In the genomic region with DNA sequence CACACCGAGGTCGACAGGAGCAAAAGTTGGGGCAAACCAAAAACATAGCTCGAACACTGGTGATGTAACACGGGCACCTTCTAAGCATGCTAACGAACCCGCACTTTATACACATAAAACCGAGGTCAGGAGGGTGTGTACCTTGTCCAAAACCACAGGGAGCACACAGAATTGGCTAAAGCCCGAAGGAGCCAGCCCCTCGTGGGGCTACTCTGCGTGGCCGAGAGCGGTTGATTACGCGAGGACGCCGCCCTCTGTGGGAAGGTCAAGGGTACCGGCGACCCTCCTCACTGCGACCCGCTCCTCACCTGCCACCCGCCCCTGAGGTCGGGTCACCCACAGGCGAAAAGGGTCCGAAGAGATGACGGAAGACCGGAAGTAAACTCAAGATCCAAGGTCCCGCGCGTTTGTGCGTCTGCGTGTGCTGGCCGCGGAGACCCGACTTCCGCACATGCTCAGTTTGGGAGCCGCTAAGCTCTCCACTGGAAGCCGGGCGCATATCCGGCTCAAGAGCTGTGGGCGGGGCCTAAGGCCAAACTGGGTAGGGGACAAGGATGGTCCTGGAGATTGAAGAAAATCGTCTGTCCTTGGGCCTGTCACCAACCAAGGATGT, we compare ENCODE assay signal across 8 mouse cellular contexts. TPM values are rescaled to one million over a fixed set of nuclear protein-coding genes. Genes with fewer than 3 reads are reported as not detected.
DNase-seq lines count a peak whose midpoint lies in the region; ATAC-seq lines count a peak whose summit lies in the region.

A gene (minus strand): TSS at position 452 of the 613 bp plus-strand sequence.

- H3K36me3 ChIP-seq in hindbrain, embryonic 16.5 days (ENCODE audit: control insufficient read depth, insufficient read depth, low read length) = peaks cover 9% of the 10 kb centered on the region; the same call in 1 of the 2 replicates
- H3K36me3 ChIP-seq in macrophage (ENCODE audit: inconsistent target) = peaks cover 18% of the 10 kb centered on the region; the same call in 1 of the 2 replicates

- H3K4me2 ChIP-seq in hindbrain, embryonic 16.5 days (ENCODE audit: low read length) = peak within 1 kb of the TSS; percentile 76

- H3K9ac ChIP-seq in hindbrain, embryonic 16.5 days (ENCODE audit: low read depth, low read length) = peak within 1 kb of the TSS; percentile 84

- H3K27ac ChIP-seq in hindbrain, embryonic 16.5 days (ENCODE audit: low read depth, low read length) = peak within 1 kb of the TSS; percentile 69
- peak within 1 kb of the TSS; percentile 60 for H3K27ac ChIP-seq in macrophage

- peak; percentile 90 for ATAC-seq in hindbrain, embryonic 16.5 days

- WGBS in hindbrain, embryonic 16.5 days = 2% methylated on average over 41 of the region's 41 CpGs
- under 1% methylated on average over 41 of the region's 41 CpGs for WGBS in macrophage (ENCODE audit: missing documents)

- peaks cover 86% of the 10 kb centered on the region for H3K79me2 ChIP-seq in macrophage (ENCODE audit: inconsistent target)

- DNase-seq in WW6 (ENCODE audit: low read depth, low spot score) = peak; percentile 67
- peak; percentile 51 to 84 for DNase-seq in cerebellum, postnatal 4 days (ENCODE audit: low spot score in 2 of 2)
- peak; percentile 88 for DNase-seq in gastrocnemius, adult 18-20 months (ENCODE audit: low spot score)
- DNase-seq in left cerebral cortex, adult 18-20 months (ENCODE audit: low spot score in 2 of 2) = peak; percentile 82 to 86
- DNase-seq in right cerebral cortex, adult 18-20 months = peak; percentile 90
- DNase-seq in urinary bladder, postnatal 10 days (ENCODE audit: low spot score) = peak; percentile 25

- peaks cover 21% of the 10 kb centered on the region for H3K4me1 ChIP-seq in hindbrain, embryonic 16.5 days (ENCODE audit: control insufficient read depth, insufficient read depth, low read depth, low read length)

- H3K4me3 ChIP-seq in hindbrain, embryonic 16.5 days (ENCODE audit: low read length) = peak within 1 kb of the TSS; percentile 76
- peak within 1 kb of the TSS; percentile 100 for H3K4me3 ChIP-seq in macrophage (ENCODE audit: inconsistent target)

- H3K9me3 ChIP-seq in hindbrain, embryonic 16.5 days (ENCODE audit: control insufficient read depth, low read length) = no peaks in the 10 kb centered on the region

- no peaks in the 10 kb centered on the region for H3K27me3 ChIP-seq in hindbrain, embryonic 16.5 days (replicated peaks; ENCODE audit: control insufficient read depth, insufficient read depth, low read length)

RNA-seq across cellular contexts. Expression of the gene that starts here (rescaled TPM):
- total RNA-seq in gastrocnemius, adult 18-20 months (2021) = 10 to 100 TPM; 18.0 to 19.7 TPM
- 41.4 and 43.1 TPM in 2 replicates for polyA plus RNA-seq in hindbrain, embryonic 16.5 days (2015; fragmentation: Nextera tagmentation; extraction: Ambion mirVana)
- 10 to 100 TPM; 63.4 to 64.4 TPM for total RNA-seq in left cerebral cortex, adult 18-20 months (2021)
- total RNA-seq in macrophage (2018; cell fraction: chromatin; rRNA removed) = 10 to 100 TPM; 19.4 to 85.0 (median 58.3) TPM
- total RNA-seq in macrophage (2018; cell fraction: cytosol; rRNA removed) = 10 to 100 TPM; 12.2 to 27.2 (median 19.0) TPM
- total RNA-seq in macrophage (2018; cell fraction: nucleus; rRNA removed) = 10 to 100 TPM; 16.4 to 59.1 (median 37.8) TPM
- polyA plus RNA-seq in macrophage (2018) = 18.0 to 21.8 TPM (median 20.5 TPM) in 3 replicates

Comparison
In these comparisons a context has a peak if more than half of its experiments do, and no peak if none do; other contexts are left out.
1. Peak in every context shown above with its lines: DNase-seq, ATAC-seq, H3K4me3 ChIP-seq and H3K27ac ChIP-seq.
2. DNase-seq: peak in every context shown above with its lines; median percentile 90 in right cerebral cortex, adult 18-20 months; 88 in gastrocnemius, adult 18-20 months; 84 in left cerebral cortex, adult 18-20 months; 68 in cerebellum, postnatal 4 days; 67 in WW6; 25 in urinary bladder, postnatal 10 days.